Mouse (Mus musculus) cortical plate, adult 2 months (tissue): ENCODE measurements around the gene 4930519P11Rik.

Experiments
- CTCF ChIP-seq: fragments of 200-500 bp; IDR thresholded peaks from 2 replicates; pipeline ENCODE4 v1.5.1; 2011; ENCODE audit warnings: mild to moderate bottlenecking, control low read depth, low read length; ENCODE audit not compliant: insufficient read depth; ENCODE audit errors: extremely low read depth
- POLR2A ChIP-seq: fragments of 200-500 bp; IDR thresholded peaks from 2 replicates; pipeline ENCODE4 v1.6.1; 2011; ENCODE audit warnings: mild to moderate bottlenecking, low read length, control low read depth; ENCODE audit not compliant: insufficient read depth; ENCODE audit errors: extremely low read depth

DNA sequence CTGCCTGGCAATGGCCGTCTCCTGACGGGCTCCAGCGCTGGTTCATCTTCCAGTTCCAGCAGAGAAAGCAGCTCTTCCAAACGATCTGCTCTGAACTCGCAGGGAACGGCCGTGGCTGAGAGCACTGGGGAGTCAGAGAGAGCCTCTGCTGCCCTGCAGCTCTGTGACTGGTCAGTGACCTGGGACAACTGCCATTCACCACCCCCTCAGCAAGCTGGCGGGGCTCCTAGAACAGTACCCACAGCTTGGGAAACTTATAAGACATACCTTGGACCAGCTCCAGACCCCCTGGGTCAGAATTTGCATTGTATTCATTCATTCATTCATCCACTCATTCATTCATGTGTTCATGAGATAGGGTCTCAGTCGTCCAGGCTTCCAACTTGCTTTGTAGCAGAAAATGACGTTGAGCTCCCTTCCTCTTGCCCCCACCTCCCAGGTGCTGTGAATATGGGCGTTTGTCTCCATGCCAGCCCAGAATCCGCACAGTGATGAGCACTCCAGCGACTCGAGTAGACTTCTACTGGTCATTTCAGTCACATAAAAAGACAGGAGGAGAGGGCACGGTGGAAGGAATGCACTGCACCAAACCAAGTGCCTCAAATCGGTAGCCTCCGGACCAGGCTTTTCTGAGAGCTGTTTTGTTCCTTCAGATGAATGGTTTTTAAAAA lies 28.2 kb downstream of the 4930519P11Rik start:
- no peak for TF ChIP-seq CTCF
- no peak for TF ChIP-seq POLR2A
